In the genomic region with DNA sequence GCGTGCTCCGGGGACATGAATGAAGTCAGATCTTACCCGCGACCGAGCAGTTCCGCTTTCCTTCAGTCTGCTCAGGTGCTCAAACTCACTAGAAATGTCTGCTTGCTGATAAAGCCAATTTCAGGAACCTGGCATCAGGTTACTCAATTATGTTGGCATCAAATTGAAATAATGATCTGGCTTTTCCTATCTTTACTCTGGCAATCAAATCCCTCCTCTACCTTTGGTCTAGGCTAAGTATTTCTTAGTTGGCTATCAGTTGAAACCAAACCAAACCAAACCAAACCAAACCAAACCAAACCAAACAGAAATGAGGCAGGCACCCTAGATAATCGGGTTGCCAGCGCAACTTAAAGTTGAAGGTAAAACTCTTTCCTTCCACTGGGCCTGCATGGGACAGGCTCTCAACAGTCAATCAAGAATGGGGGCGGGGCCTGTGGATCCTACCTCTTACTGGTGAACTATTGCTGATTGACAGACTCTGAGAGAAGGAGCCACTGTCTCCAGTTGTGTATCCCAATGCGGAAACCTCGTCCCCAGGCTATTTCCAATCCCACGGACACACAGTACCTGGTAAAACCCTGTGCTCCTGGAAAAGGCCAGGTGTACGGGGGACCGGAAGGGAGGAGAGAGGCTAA, we compare ENCODE assay signal across 22 mouse cellular contexts.
"Had no signal": no experiment of that assay in that cellular context is flagged by ENCODE, and none has a peak within 500 bp of the region (broad histone marks: within the 10 kb centered on the region; RNA-seq: fewer than 3 reads in every experiment).

No protein-coding gene starts in this region.

- H3K27ac ChIP-seq: intestine, embryonic 15.5 days; layer of hippocampus, adult 2 months; limb, embryonic 10.5 days; limb, embryonic 13.5 days; liver, embryonic 14.5 days; macrophage; midbrain, embryonic 12.5 days; midbrain, embryonic 15.5 days; neural tube, embryonic 12.5 days; neural tube, embryonic 15.5 days; stomach, postnatal 0 days had no signal

- H3K4me1 ChIP-seq: intestine, embryonic 15.5 days; midbrain, embryonic 12.5 days; midbrain, embryonic 15.5 days; neural tube, embryonic 12.5 days; neural tube, embryonic 15.5 days had no signal

- H3K36me3 ChIP-seq: intestine, embryonic 15.5 days; limb, embryonic 10.5 days; limb, embryonic 13.5 days; midbrain, embryonic 12.5 days; midbrain, embryonic 15.5 days; neural tube, embryonic 12.5 days; neural tube, embryonic 15.5 days had no signal

- DNase-seq: kidney, adult 11 months; layer of hippocampus, adult 9-11 months; liver, postnatal 0 days; lung, embryonic 14.5 days; right cerebral cortex, adult 18-20 months; right cerebral cortex, postnatal 14 days; right cerebral cortex, postnatal 4 days; thymus, adult 18-20 months; thymus, postnatal 36 days had no signal

- ATAC-seq: intestine, embryonic 15.5 days; liver, postnatal 0 days; lung, postnatal 0 days; midbrain, embryonic 15.5 days had no signal

- H3K4me2 ChIP-seq: intestine, embryonic 15.5 days; limb, embryonic 13.5 days; liver, embryonic 11.5 days; lung, embryonic 14.5 days; midbrain, embryonic 12.5 days; midbrain, embryonic 15.5 days; neural tube, embryonic 12.5 days; neural tube, embryonic 15.5 days had no signal

- H3K9me3 ChIP-seq: intestine, embryonic 15.5 days; limb, embryonic 10.5 days; limb, embryonic 13.5 days; midbrain, embryonic 12.5 days; midbrain, embryonic 15.5 days; neural tube, embryonic 12.5 days; neural tube, embryonic 15.5 days had no signal

- H3K9ac ChIP-seq: intestine, embryonic 15.5 days; limb, embryonic 13.5 days; liver, embryonic 14.5 days; liver, postnatal 0 days; lung, embryonic 14.5 days; midbrain, embryonic 12.5 days; midbrain, embryonic 15.5 days; neural tube, embryonic 12.5 days; neural tube, embryonic 15.5 days had no signal

- H3K4me3 ChIP-seq: intestine, embryonic 15.5 days; layer of hippocampus, adult 2 months; limb, embryonic 10.5 days; limb, embryonic 13.5 days; midbrain, embryonic 12.5 days; midbrain, embryonic 15.5 days; neural tube, embryonic 12.5 days; neural tube, embryonic 15.5 days had no signal

- H3K27me3 ChIP-seq: intestine, embryonic 15.5 days; limb, embryonic 13.5 days; midbrain, embryonic 15.5 days; neural tube, embryonic 12.5 days; neural tube, embryonic 15.5 days had no signal
